Mouse (Mus musculus): ENCODE results near the gene Gm21865.
"Not testable (repeated sequence)": the region's sequence is repeated elsewhere in the genome, so short reads cannot be mapped to it uniquely, and the experiment has no call there.

Gm21865 gene

DNA sequence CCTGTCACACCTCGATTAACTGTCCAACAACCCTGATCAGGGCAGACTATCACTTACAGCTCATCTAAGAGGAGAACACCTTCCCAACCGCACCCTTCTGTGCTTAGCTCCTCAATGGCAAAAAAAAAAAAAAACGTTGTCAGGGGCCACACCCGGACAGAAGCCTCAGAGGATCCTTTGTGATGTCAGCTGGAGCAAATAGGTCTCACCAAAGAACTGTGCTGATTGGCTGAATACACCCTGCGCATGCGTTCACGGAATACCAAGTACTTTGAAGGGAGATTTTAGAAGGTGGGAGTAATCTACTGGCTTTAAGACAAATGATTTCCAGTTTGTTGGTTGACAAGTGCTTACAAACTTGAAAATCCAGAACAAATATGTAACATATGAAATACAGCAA, at the start of gene Gm21865:
Gm21865 (minus strand) TSS at position 101 of the 400 bp plus-strand sequence.
- DNase-seq: not testable (repeated sequence)

All from thymus, postnatal 14 days (tissue).